Mouse (Mus musculus) effector memory CD4-positive, alpha-beta T cell, adult 5 months (primary cell): Measurements from ENCODE around the gene Gm6710. TPM values are rescaled to one million over a fixed set of nuclear protein-coding genes. Genes with fewer than 3 reads are reported as not detected.

Source experiments
- polyA plus RNA-seq: library from polyadenylated mRNA; unstranded; fragments of 100-300 nt; shearing (Covaris generic); gene quantifications from one replicate; pipeline ENCODE4 v1.2.1, GENCODE M21; 2017

The Gm6710 gene
- 2.5 TPM for polyA plus RNA-seq

DNA sequence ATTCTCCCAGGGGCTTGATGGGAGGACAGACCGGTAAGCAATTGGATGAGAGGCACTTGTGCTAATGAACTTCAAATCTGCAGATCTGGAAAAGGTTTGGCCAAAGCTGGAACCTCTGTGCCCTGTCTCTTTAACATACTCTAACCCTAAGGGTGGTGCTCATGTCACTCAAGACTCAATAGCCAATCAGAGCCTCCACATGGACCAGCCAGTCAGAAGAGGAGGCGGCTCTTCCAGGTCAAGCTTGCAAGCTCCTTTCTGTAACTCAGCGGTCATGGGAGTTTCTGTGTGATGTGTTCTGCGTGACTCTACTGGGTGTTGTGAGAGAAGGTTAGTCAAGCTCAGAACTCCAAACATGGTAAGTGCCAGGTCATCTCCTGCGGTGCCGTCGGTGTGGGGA is at the start of gene Gm6710:
TSS of gene Gm6710 (plus strand) at position 196 of the 400 bp plus-strand sequence.

Other genes starting within 250 kb of the Gm6710 start
- gene Gm11007, start 225.2 kb upstream of the Gm6710 start, polyA plus RNA-seq, result 4.4 TPM
- not detected for gene Zfp969, start 165.6 kb upstream of the Gm6710 start, polyA plus RNA-seq
- gene Gm2007, start 127.7 kb upstream of the Gm6710 start, polyA plus RNA-seq, result 4.4 TPM
- gene Gm14288, start 68.1 kb upstream of the Gm6710 start, polyA plus RNA-seq, result not detected
- gene Zfp966, start 61.9 kb downstream of the Gm6710 start, polyA plus RNA-seq, result 1.1 TPM
- gene Gm2026, start 96.1 kb downstream of the Gm6710 start, polyA plus RNA-seq, result not detected